Mouse (Mus musculus) neutrophil, adult 59 days (primary cell): Measurements from ENCODE around the gene Crygb. TPM values are rescaled to one million over a fixed set of nuclear protein-coding genes. Genes with fewer than 3 reads are reported as not detected.

Source experiments
- total RNA-seq, 2 experiments: library from RNA; stranded (reverse); gene quantifications; 1 replicate in 1 of 2; 2 replicates in 1 of 2; pipeline ENCODE4 v1.2.4; 2023

Gene Crygb
- not detected for total RNA-seq

GRCm38 (mm10) chr1:65082188-65082587 lies at the start of gene Crygb:
TSS of gene Crygb (minus strand) at chr1:65082288.

GRCm38 (mm10) chr1:65122574-65123372 lies 40.7 kb upstream of the Crygb start, which contains the start of gene D630023F18Rik:
TSS of gene D630023F18Rik (minus strand) at chr1:65123214.

GRCm38 (mm10) chr1:65119438-65119837 lies 37.4 kb upstream of the Crygb start, which contains the start of gene Gm28845:
TSS of gene Gm28845 (minus strand) at chr1:65119558.

GRCm38 (mm10) chr1:65103273-65103672 lies 21.2 kb upstream of the Crygb start, which contains the start of gene Cryga:
TSS of gene Cryga (minus strand) at chr1:65103373.

GRCm38 (mm10) chr1:65073589-65073988 lies 8.5 kb downstream of the Crygb start, which contains the start of gene Crygc:
TSS of gene Crygc (minus strand) at chr1:65073689.

GRCm38 (mm10) chr1:65063352-65063751 lies 18.7 kb downstream of the Crygb start, which contains the start of gene Crygd:
TSS of gene Crygd (minus strand) at chr1:65063452.

GRCm38 (mm10) chr1:65050952-65051351 lies 31.1 kb downstream of the Crygb start, which contains the start of gene Cryge:
TSS of gene Cryge (minus strand) at chr1:65051149.

GRCm38 (mm10) chr1:65032641-65033040 lies 49.4 kb downstream of the Crygb start, which contains the start of gene Akr1cl:
TSS of gene Akr1cl (minus strand) at chr1:65032759.

Other genes with a start within 250 kb of the Crygb start
- gene Plekhm3, start 125.5 kb downstream of the Crygb start, total RNA-seq, result 10 to 100 TPM; 52.3 to 65.4 TPM
- not detected for gene Akr1cl, start 49.5 kb downstream of the Crygb start, total RNA-seq
- not detected for gene Cryge, start 31.1 kb downstream of the Crygb start, total RNA-seq
- not detected for gene Crygd, start 18.8 kb downstream of the Crygb start, total RNA-seq
- gene Crygc, start 8.6 kb downstream of the Crygb start, total RNA-seq, result not detected
- gene Cryga, start 21.1 kb upstream of the Crygb start, total RNA-seq, result not detected
- not detected for gene Gm28845, start 37.3 kb upstream of the Crygb start, total RNA-seq
- 1 to 10 TPM in 1 of 2 experiments, under 1 TPM in 1; 0.95 to 1.5 TPM for gene D630023F18Rik, start 40.9 kb upstream of the Crygb start, total RNA-seq
- gene Idh1, start 104.2 kb upstream of the Crygb start, total RNA-seq, result 10 to 100 TPM; 68.4 to 85.3 TPM
- 10 to 100 TPM; 32.0 to 38.4 TPM for gene Pikfyve, start 104.4 kb upstream of the Crygb start, total RNA-seq
- not detected for gene Pth2r, start 199.8 kb upstream of the Crygb start, total RNA-seq